Mouse (Mus musculus): ENCODE measurements around the gene Rcor3.

The Rcor3 gene

GRCm38 (mm10) chr1:192066956-192067355 is 70.9 kb downstream of the Rcor3 start:
- DNase-seq = no peak

- DNase-seq = no peak
Measured at GRCm38 (mm10) chr1:192063209-192063946, 74.5 kb downstream of the Rcor3 start.

- DNase-seq = no peak
Measured at GRCm38 (mm10) chr1:192062682-192063081, 75.2 kb downstream of the Rcor3 start.

- no peak for DNase-seq
Measured at GRCm38 (mm10) chr1:192061666-192062306, 76.1 kb downstream of the Rcor3 start.

- DNase-seq = no peak
Measured at GRCm38 (mm10) chr1:192058911-192059310, 79.0 kb downstream of the Rcor3 start.

- DNase-seq = no peak
Measured at GRCm38 (mm10) chr1:192053726-192054125, 84.1 kb downstream of the Rcor3 start.

GRCm38 (mm10) chr1:192052986-192053385 is 84.9 kb downstream of the Rcor3 start:
- DNase-seq = no peak

- DNase-seq = no peak
Measured at GRCm38 (mm10) chr1:192052461-192052860, 85.4 kb downstream of the Rcor3 start.
